Mouse (Mus musculus) limb, embryonic 12.5 days (tissue): ENCODE measurements around the gene Mccc1. TPM values are rescaled to one million over a fixed set of nuclear protein-coding genes. Genes with fewer than 3 reads are reported as not detected.

Experiments used
- ATAC-seq: fragments of 200-750 bp; cut with Nextera tagmentation; 2 replicates; pipeline ENCODE4 v1.8.0; 2017; ENCODE audit warnings: low read depth, moderate TSS enrichment; ENCODE audit not compliant: insufficient number of reproducible peaks, insufficient read depth, low FRiP score, low TSS enrichment
- H3K27ac ChIP-seq: fragments of 300-500 bp; sonication (generic); 2 replicates; pipeline ENCODE4 v1.5.1; 2016; ENCODE audit warnings: mild to moderate bottlenecking, moderate library complexity
- H3K27me3 ChIP-seq: fragments of 300-500 bp; sonication (generic); 2 replicates; pipeline ENCODE4 v1.6.1; 2016; ENCODE audit warnings: mild to moderate bottlenecking, moderate library complexity
- H3K36me3 ChIP-seq: fragments of 300-500 bp; sonication (generic); 2 replicates; pipeline ENCODE4 v1.6.1; 2016; ENCODE audit warnings: mild to moderate bottlenecking, moderate library complexity
- H3K4me1 ChIP-seq: fragments of 300-500 bp; sonication (generic); replicated peaks from 2 replicates; pipeline ENCODE4 v1.6.1; 2016
- H3K4me2 ChIP-seq: fragments of 300-500 bp; sonication (generic); 2 replicates; pipeline ENCODE4 v1.6.1; 2016; ENCODE audit warnings: mild to moderate bottlenecking, moderate library complexity
- H3K4me3 ChIP-seq: fragments of 300-500 bp; sonication (generic); replicated peaks from 2 replicates; pipeline ENCODE4 v1.5.1; 2016; ENCODE audit warnings: mild to moderate bottlenecking
- H3K9ac ChIP-seq: fragments of 300-500 bp; sonication (generic); replicated peaks from 2 replicates; pipeline ENCODE4 v1.6.1; 2016; ENCODE audit warnings: mild to moderate bottlenecking, moderate library complexity
- H3K9me3 ChIP-seq: fragments of 300-500 bp; sonication (generic); 2 replicates; pipeline ENCODE4 v1.6.1; 2016; ENCODE audit warnings: mild to moderate bottlenecking, moderate library complexity
- WGBS: fragments of 180-500 bp; shearing (Covaris S2); methylation state at CpG from one replicate; pipeline ENCODE4 v1.1.7; 2016; 5-methylcytosine and 5-hydroxymethylcytosine counted together
- polyA plus RNA-seq: library from polyadenylated mRNA; unstranded; fragments of >200 nt; fragmentation: Nextera tagmentation; extraction: Ambion mirVana; gene quantifications from 2 replicates; pipeline ENCODE4 v1.2.1, GENCODE M21; 2016

Gene Mccc1
- polyA plus RNA-seq, 1 experiment from 2014 or later = 44.6 TPM

DNA sequence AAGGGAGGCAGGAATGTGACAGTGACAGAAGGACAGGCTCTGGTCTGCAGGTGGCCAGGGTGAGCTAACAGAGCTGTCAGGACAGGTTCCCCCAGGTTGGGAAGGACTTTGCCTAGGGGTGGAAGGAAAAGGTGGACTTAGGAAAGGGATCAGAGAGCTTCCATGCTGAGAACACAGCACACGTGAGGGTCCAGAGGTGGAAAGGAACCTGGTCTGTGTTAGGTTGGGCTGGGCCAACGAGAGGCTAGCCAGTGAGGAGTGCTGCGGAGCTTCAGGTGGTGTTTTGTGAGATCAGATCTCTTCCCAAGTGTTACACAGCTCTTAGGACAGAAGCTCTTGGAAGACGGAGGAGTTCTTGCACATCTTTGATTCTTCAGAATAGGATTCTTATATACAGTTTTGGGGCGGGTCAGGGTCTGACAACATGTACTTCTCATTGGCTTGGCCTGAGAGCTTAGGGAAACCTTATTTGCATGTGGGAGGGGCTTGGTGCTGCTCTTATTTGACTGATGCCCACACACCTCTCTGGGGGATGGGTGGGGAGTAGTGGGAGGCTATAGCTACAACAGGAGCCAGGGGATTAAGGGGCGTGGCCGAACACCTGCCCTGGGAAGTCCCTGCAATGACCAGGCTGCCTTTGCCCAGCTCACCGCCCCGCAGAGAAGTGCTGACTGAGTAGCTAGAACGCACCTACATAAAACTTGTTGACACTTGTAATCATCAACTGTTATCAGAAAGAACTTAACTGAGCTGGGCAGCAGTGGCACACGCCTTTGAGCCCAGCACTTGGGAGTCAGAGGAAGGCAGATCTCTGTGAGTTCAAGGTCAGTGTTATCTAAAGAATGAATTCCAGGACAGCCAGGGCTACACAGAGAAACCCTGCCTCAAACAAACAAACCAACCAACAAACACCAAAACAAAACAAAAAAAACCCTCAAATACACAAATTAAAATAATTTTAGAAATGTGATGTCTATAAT, 5.6 kb downstream of the Mccc1 start:
- WGBS = 71% methylated on average over 11 of the region's 11 CpGs
- no peaks in the 10 kb centered on the region for H3K9me3 ChIP-seq
- H3K4me3 ChIP-seq = no peak overlapping the region
- H3K4me1 ChIP-seq = no peaks in the 10 kb centered on the region; the same call in 1 of the 2 replicates
- ATAC-seq = no peak
- no peak overlapping the region for H3K27ac ChIP-seq
- no peaks in the 10 kb centered on the region for H3K27me3 ChIP-seq
- H3K9ac ChIP-seq = no peak overlapping the region
- H3K4me2 ChIP-seq = no peak overlapping the region
- H3K36me3 ChIP-seq = peaks cover 36% of the 10 kb centered on the region

- no peaks in the 10 kb centered on the region for H3K4me1 ChIP-seq
- no peak for ATAC-seq
- H3K36me3 ChIP-seq = peaks cover 76% of the 10 kb centered on the region
- H3K9ac ChIP-seq = no peak overlapping the region
- H3K27me3 ChIP-seq = no peaks in the 10 kb centered on the region
- H3K4me2 ChIP-seq = no peak overlapping the region
- 93% methylated on average over 7 of the region's 7 CpGs for WGBS
- no peaks in the 10 kb centered on the region for H3K9me3 ChIP-seq
- H3K4me3 ChIP-seq = no peak overlapping the region
- H3K27ac ChIP-seq = no peak overlapping the region
Observed at GRCm38 (mm10) chr3:35990715-35991114, 9.8 kb downstream of the Mccc1 start.

DNA sequence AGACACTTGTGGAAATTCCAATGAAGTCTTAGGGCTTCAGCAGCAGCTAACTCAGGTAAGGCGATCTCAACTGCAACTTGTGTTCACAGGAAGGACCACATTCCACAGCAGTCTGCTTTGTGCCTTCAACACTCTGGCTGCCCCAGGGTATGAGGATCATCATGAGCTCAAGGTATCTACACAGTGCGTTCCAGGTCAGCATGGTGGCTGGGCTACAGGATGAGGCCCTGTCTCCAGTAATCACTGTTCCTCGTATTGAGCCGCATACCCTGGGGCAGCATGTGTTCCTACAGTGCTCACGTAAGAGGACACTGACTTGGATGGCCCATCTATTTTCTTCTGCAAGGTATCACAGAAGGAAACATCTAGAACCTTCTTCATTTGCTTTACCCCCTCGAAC, 12.4 kb downstream of the Mccc1 start:
- no peak for ATAC-seq
- H3K9ac ChIP-seq = no peak overlapping the region
- no peaks in the 10 kb centered on the region for H3K27me3 ChIP-seq
- H3K4me3 ChIP-seq = no peak overlapping the region
- peaks cover 68% of the 10 kb centered on the region for H3K36me3 ChIP-seq
- no peak overlapping the region for H3K27ac ChIP-seq
- H3K4me1 ChIP-seq = no peaks in the 10 kb centered on the region
- WGBS = 88% methylated on average over 6 of the region's 6 CpGs
- no peaks in the 10 kb centered on the region for H3K9me3 ChIP-seq
- no peak overlapping the region for H3K4me2 ChIP-seq

DNA sequence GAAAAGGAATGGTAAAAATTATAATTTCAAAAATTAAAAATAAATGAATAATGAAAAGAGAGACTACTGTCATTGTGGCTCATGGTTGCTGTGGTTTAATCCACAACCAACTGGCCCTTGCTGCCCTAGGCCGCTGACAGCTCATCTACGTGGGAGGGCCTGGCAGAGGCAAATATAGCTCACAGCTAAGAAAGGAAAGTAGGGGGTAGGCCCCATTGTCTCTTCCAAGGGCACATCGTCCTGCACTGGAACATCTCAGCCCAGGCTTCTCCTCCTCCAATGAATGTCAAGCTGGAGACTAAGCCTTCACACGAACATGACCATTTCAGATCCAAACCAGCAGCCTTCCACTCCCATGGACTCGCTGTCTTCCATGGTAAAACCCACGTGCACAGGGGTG, 14.2 kb downstream of the Mccc1 start:
- 92% methylated on average over 6 of the region's 6 CpGs for WGBS
- H3K36me3 ChIP-seq = peaks cover 81% of the 10 kb centered on the region
- no peaks in the 10 kb centered on the region for H3K4me1 ChIP-seq
- H3K9ac ChIP-seq = no peak overlapping the region
- no peak overlapping the region for H3K27ac ChIP-seq
- no peak for ATAC-seq
- H3K9me3 ChIP-seq = no peaks in the 10 kb centered on the region
- H3K27me3 ChIP-seq = no peaks in the 10 kb centered on the region
- no peak overlapping the region for H3K4me2 ChIP-seq
- H3K4me3 ChIP-seq = no peak overlapping the region

DNA sequence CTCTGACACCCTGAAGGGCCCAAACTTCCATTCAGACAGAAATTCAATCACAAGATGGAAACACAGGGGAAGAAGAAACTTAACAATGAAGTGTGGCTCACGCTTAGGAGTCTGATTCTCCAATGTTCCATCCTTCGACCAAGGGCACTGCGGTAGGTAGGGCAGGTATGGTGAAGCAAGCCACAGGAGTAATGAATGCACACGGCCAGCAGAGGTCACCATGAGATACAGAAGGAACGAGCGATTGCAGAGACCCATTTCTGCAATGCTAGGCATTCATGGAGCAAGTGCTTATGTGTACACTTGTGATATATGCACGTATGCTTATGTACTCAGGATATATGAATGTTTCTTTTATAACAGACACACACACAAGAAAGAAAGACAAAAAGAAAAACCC, 26.9 kb downstream of the Mccc1 start:
- Histone ChIP-seq H3K36me3 (peaks cover 70% of the 10 kb centered on the region), H3K27ac (no peak overlapping the region), H3K4me3 (no peak overlapping the region), H3K9ac (no peak overlapping the region), H3K4me1 (no peaks in the 10 kb centered on the region), H3K27me3 (no peaks in the 10 kb centered on the region), H3K4me2 (no peak overlapping the region), H3K9me3 (no peaks in the 10 kb centered on the region)
- 0 out of 2 replicates have a peak, but pooled peaks have one; percentile 3 for ATAC-seq
- 78% methylated on average over 7 of the region's 7 CpGs for WGBS

DNA sequence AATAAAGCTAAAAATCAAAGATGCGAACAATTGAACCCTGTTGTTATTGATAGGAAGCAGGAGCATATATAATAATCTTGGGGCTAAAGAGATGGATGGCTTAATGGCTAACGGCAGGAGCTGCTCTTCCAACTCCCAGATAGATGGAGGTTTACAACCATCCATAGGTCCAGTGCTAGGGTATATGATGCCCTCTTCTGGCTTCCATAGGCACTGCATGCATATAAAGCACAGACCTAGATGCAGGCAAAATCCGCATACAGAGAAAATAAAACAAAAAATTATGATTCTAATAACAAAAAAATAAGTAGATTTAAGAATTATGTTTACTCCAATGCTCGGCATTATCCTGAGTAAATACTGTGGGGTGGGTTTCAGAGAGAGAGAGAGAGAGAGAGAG, 27.5 kb downstream of the Mccc1 start:
- Histone ChIP-seq H3K27me3 (no peaks in the 10 kb centered on the region), H3K4me1 (no peaks in the 10 kb centered on the region), H3K27ac (no peak overlapping the region), H3K9ac (no peak overlapping the region), H3K9me3 (no peaks in the 10 kb centered on the region), H3K4me3 (no peak overlapping the region), H3K36me3 (peaks cover 69% of the 10 kb centered on the region), H3K4me2 (no peak overlapping the region)
- no peak for ATAC-seq
- WGBS = 85% methylated on average over 4 of the region's 4 CpGs

DNA sequence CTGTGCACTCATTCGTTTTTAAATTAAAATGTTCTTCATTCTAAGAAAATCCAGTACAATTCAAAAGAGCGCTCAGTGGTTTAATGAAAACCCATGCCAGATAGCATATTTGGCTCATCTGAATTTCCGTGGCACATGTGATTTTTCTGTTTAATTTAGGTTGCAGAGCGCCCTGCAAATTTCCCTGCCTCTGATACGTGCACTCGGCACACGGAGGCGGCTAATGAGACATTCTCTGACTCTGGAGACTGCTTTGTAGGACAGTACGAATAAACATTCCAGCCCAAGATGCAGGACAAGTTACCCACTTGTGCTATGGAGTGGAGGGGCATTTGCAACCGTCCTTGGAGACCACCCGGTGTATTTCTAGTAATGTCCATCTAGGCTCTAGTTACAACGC, 29.3 kb downstream of the Mccc1 start:
- WGBS = 94% methylated on average over 12 of the region's 12 CpGs
- no peak overlapping the region for H3K9ac ChIP-seq
- no peak overlapping the region for H3K4me3 ChIP-seq
- no peak for ATAC-seq
- no peaks in the 10 kb centered on the region for H3K4me1 ChIP-seq
- H3K9me3 ChIP-seq = no peaks in the 10 kb centered on the region
- no peak overlapping the region for H3K27ac ChIP-seq
- no peaks in the 10 kb centered on the region for H3K27me3 ChIP-seq
- peaks cover 62% of the 10 kb centered on the region for H3K36me3 ChIP-seq
- H3K4me2 ChIP-seq = no peak overlapping the region

DNA sequence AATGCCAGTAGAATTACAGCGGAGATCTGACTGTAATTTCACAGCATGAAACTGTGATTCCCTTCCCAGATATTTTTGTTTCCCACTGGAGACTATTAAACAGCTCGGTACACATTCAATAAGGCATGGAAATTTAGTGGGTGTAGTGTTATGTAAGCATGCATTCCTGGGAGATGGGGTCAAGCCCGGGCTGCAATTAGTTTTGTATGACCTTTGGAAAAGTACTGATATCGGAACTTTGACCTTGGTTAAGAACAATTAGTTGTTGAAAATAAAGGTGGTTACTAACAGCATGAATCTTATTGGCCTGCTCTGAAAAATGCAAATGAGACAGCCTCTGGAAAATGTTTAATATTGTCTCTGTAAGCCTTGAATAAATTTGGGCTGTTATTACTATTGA, 30.0 kb downstream of the Mccc1 start:
- Histone ChIP-seq H3K4me1 (no peaks in the 10 kb centered on the region), H3K27me3 (no peaks in the 10 kb centered on the region), H3K4me2 (no peak overlapping the region), H3K9ac (no peak overlapping the region), H3K4me3 (no peak overlapping the region), H3K9me3 (no peaks in the 10 kb centered on the region), H3K27ac (no peak overlapping the region), H3K36me3 (peaks cover 55% of the 10 kb centered on the region)
- no peak for ATAC-seq
- 80% methylated on average over 4 of the region's 4 CpGs for WGBS

GRCm38 (mm10) chr3:35967366-35967921, 33.0 kb downstream of the Mccc1 start:
- Histone ChIP-seq H3K9ac (no peak overlapping the region), H3K36me3 (peaks cover 49% of the 10 kb centered on the region), H3K4me2 (no peak overlapping the region), H3K4me1 (no peaks in the 10 kb centered on the region), H3K9me3 (no peaks in the 10 kb centered on the region), H3K27me3 (no peaks in the 10 kb centered on the region), H3K4me3 (no peak overlapping the region), H3K27ac (no peak overlapping the region)
- WGBS = 88% methylated on average over 8 of the region's 8 CpGs
- no peak for ATAC-seq

GRCm38 (mm10) chr3:35966493-35966892, 34.0 kb downstream of the Mccc1 start:
- Histone ChIP-seq H3K27ac (no peak overlapping the region), H3K4me2 (no peak overlapping the region), H3K9ac (no peak overlapping the region), H3K27me3 (no peaks in the 10 kb centered on the region), H3K9me3 (no peaks in the 10 kb centered on the region), H3K4me1 (no peaks in the 10 kb centered on the region), H3K4me3 (no peak overlapping the region), H3K36me3 (peaks cover 47% of the 10 kb centered on the region)
- no peak for ATAC-seq
- 92% methylated on average over 2 of the region's 2 CpGs for WGBS

DNA sequence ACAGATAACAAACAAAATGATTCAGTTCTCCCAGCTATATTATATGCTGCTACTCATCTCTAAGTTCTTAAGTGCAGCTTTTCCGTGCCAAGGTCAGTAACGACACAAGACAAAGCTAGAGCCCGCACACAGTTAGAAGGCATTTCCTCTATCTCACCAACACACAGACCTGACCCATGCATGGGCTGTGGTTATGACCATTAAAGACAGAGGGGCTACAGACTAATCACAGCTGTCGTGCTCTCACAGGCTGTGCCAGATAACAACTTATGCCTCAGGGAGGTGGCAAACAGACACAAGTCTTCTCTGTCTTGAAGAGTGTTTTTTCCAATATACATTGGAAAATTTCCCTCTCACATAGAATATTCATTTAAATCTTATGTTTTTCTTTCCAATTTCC, 35.5 kb downstream of the Mccc1 start:
- Histone ChIP-seq H3K4me2 (no peak overlapping the region), H3K4me1 (no peaks in the 10 kb centered on the region), H3K4me3 (no peak overlapping the region), H3K36me3 (peaks cover 50% of the 10 kb centered on the region), H3K9me3 (no peaks in the 10 kb centered on the region), H3K27me3 (no peaks in the 10 kb centered on the region), H3K27ac (no peak overlapping the region), H3K9ac (no peak overlapping the region)
- WGBS = 94% methylated on average over 4 of the region's 4 CpGs
- no peak for ATAC-seq
